Mouse (Mus musculus) forebrain, postnatal 0 days (tissue): ENCODE data around the gene Iqcn. TPM values are rescaled to one million over a fixed set of nuclear protein-coding genes. Genes with fewer than 3 reads are reported as not detected.

ENCODE experiments used
- ATAC-seq: fragments of 200-750 bp; cut with Nextera tagmentation; 2 replicates; pipeline ENCODE4 v1.8.0; 2017; ENCODE audit warnings: mild to moderate bottlenecking, moderate library complexity
- DNase-seq: peaks from one replicate; pipeline ENCODE4 v3.0.0-alpha.2; 2015
- H3K27ac ChIP-seq: fragments of 300-500 bp; sonication (generic); 2 replicates; pipeline ENCODE4 v1.5.1; 2014; ENCODE audit warnings: low read depth, mild to moderate bottlenecking, antibody characterized with exemption, low read length, moderate library complexity, mixed read lengths
- H3K27me3 ChIP-seq: fragments of 300-500 bp; sonication (generic); 2 replicates; pipeline ENCODE4 v1.6.1; 2014; ENCODE audit warnings: mild to moderate bottlenecking, low read length, mixed read lengths; ENCODE audit not compliant: insufficient read depth
- H3K36me3 ChIP-seq: fragments of 300-500 bp; sonication (generic); 2 replicates; pipeline ENCODE4 v1.6.1; 2014; ENCODE audit warnings: mild to moderate bottlenecking, moderate library complexity; ENCODE audit not compliant: insufficient read depth
- H3K4me1 ChIP-seq: fragments of 300-500 bp; sonication (generic); 2 replicates; pipeline ENCODE4 v1.6.1; 2014; ENCODE audit warnings: antibody characterized with exemption; ENCODE audit not compliant: insufficient read depth
- H3K4me2 ChIP-seq: fragments of 300-500 bp; sonication (generic); 2 replicates; pipeline ENCODE4 v1.6.1; 2014; ENCODE audit warnings: low read depth, mild to moderate bottlenecking, moderate library complexity
- H3K4me3 ChIP-seq: fragments of 300-500 bp; sonication (generic); 2 replicates; pipeline ENCODE4 v1.5.1; 2014; ENCODE audit warnings: low read depth, low read length, mixed read lengths
- H3K9ac ChIP-seq: fragments of 300-500 bp; sonication (generic); 2 replicates; pipeline ENCODE4 v1.6.1; 2014; ENCODE audit warnings: mild to moderate bottlenecking
- H3K9me3 ChIP-seq: fragments of 300-500 bp; sonication (generic); 2 replicates; pipeline ENCODE4 v1.6.1; 2016; ENCODE audit warnings: low read length
- CTCF ChIP-seq: sonication (generic); IDR thresholded peaks from 2 replicates; pipeline ENCODE4 v1.5.1; 2016; ENCODE audit warnings: antibody characterized with exemption, control low read depth, low read depth
- WGBS: fragments of 180-500 bp; shearing (Covaris S2); extraction: QIAGEN DNeasy Blood & Tissue Kit; methylation state at CpG from one replicate; pipeline ENCODE4 v1.1.7; 2014; 5-methylcytosine and 5-hydroxymethylcytosine counted together
- polyA plus RNA-seq: library from polyadenylated mRNA; unstranded; fragments of >200 nt; fragmentation: Nextera tagmentation; extraction: Ambion mirVana; gene quantifications from 2 replicates; pipeline ENCODE4 v1.2.1, GENCODE M21; 2015
- total RNA-seq: library from RNA; depleted of rRNA; stranded (reverse); fragments of >200 nt; gene quantifications from 2 replicates; pipeline ENCODE4 v1.2.3, GENCODE M21; 2014

Gene Iqcn
- total and polyA plus RNA-seq, 2 experiments from 2014 or later = 0.08 to 0.33 TPM

GRCm38 (mm10) chr8:70688136-70688535 is 15.1 kb upstream of the Iqcn start:
- H3K36me3 ChIP-seq = no peaks in the 10 kb centered on the region
- no peak for TF ChIP-seq CTCF
- no peaks in the 10 kb centered on the region for H3K27me3 ChIP-seq
- ATAC-seq (no peak), DNase-seq (no peak)
- H3K9me3 ChIP-seq = no peaks in the 10 kb centered on the region
- 95% methylated on average over 3 of the region's 3 CpGs for WGBS
- H3K27ac ChIP-seq = no peak overlapping the region
- no peak overlapping the region for H3K4me2 ChIP-seq
- H3K4me1 ChIP-seq = peaks cover 6% of the 10 kb centered on the region
- no peak overlapping the region for H3K9ac ChIP-seq
- H3K4me3 ChIP-seq = no peak overlapping the region

DNA sequence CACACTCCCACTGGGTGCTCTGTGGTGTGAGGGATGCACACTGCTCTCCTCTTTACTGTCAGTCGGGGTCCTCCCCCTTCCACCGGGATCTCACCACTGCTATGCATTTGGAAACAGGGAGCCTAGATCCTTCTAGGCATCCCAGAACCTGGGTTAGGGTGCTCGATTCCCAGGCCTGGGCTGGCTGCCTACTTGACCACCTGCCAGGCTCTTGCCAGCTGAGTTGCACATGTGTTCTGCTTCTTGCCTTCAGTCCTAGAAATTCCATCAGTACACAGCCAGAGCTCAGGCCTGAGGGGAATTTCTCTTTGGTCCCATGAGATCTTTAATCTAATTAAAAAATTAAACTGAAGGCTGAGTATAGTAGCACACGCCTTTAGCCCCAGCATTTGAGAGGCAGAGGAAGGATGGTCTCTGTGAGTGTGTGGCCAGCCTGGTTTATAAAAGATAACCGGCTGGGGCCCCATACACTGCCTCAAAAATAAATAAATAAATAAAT is 13.3 kb upstream of the Iqcn start:
- H3K27ac ChIP-seq = no peak overlapping the region
- ATAC-seq = no peak

GRCm38 (mm10) chr8:70691230-70691629 is 12.0 kb upstream of the Iqcn start:
- DNase-seq (no peak), ATAC-seq (no peak; the same call in 1 of the 2 replicates)
- H3K36me3 ChIP-seq = no peaks in the 10 kb centered on the region
- peaks cover 6% of the 10 kb centered on the region for H3K4me1 ChIP-seq
- TF ChIP-seq CTCF = no peak
- peak overlapping the region; percentile 50 for H3K27ac ChIP-seq
- peak overlapping the region; percentile 59 for H3K9ac ChIP-seq
- 58% methylated on average over 4 of the region's 4 CpGs for WGBS
- H3K4me3 ChIP-seq = peak overlapping the region; percentile 36
- H3K9me3 ChIP-seq = no peaks in the 10 kb centered on the region
- no peaks in the 10 kb centered on the region for H3K27me3 ChIP-seq
- H3K4me2 ChIP-seq = peak overlapping the region; percentile 63

More for the DNA sequence above, 13.3 kb upstream of the Iqcn start:
- no peak overlapping the region for H3K4me3 ChIP-seq
- H3K9me3 ChIP-seq = no peaks in the 10 kb centered on the region
- peaks cover 6% of the 10 kb centered on the region for H3K4me1 ChIP-seq
- H3K9ac ChIP-seq = no peak overlapping the region
- H3K4me2 ChIP-seq = no peak overlapping the region
- no peaks in the 10 kb centered on the region for H3K36me3 ChIP-seq
- 72% methylated on average over 5 of the region's 5 CpGs for WGBS
- no peak for TF ChIP-seq CTCF
- DNase-seq = no peak
- no peaks in the 10 kb centered on the region for H3K27me3 ChIP-seq

DNA sequence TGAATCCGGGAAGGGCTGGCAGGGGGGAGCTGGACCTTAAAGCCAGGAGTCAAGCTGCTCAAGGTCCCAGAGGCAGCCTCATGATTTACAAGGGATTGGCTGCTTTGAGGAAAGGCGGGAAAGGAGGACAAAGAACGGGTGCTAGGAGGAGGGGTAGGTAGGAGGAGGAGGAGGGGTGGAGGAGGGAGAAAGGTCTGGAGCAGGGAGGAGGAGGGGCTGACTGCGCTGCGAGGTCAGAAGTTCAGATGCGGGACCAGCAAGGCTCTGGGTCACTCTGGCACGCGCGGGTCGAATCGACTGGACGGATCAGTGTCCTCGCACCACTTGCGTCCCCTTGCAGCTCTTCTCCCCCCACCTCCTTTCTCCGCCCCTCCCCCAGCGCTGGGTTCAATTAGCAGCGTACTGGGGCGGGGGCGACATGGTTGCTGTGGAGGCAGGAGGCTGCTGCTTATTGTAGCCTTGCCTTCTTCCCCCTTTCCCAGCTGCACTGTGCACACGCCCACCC is 11.5 kb upstream of the Iqcn start:
- ATAC-seq = peak; percentile 79
- H3K4me2 ChIP-seq = peak overlapping the region; percentile 63
- H3K27me3 ChIP-seq = no peaks in the 10 kb centered on the region
- no peak for TF ChIP-seq CTCF
- H3K36me3 ChIP-seq = no peaks in the 10 kb centered on the region
- peak; percentile 68 for DNase-seq
- WGBS = under 1% methylated on average over 15 of the region's 20 CpGs
- no peaks in the 10 kb centered on the region for H3K9me3 ChIP-seq
- H3K9ac ChIP-seq = peak overlapping the region; percentile 59
- peak overlapping the region; percentile 50 for H3K27ac ChIP-seq
- peaks cover 12% of the 10 kb centered on the region for H3K4me1 ChIP-seq
- peak overlapping the region; percentile 36 for H3K4me3 ChIP-seq

DNA sequence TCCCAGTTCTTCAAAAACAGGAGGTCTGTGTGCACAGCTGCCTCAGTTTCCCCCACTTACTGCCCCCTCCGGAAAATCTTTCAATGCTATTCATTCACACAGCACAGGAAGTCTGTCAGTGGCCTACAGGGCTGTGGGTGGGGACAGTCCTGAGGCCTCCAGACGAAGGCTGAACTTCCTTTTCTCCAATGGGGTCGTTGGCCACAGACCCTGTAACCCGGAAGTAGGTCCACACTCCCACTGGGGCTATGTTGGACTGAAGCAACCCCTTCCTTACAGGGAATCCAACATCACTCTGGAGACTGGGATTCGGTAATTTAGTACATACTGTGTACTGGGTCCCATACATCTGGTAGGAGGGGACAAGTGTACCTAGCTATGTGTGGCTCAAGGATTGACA is 9.6 kb upstream of the Iqcn start:
- Histone ChIP-seq H3K9ac (no peak overlapping the region), H3K27me3 (no peaks in the 10 kb centered on the region), H3K36me3 (no peaks in the 10 kb centered on the region), H3K27ac (no peak overlapping the region), H3K4me3 (no peak overlapping the region), H3K9me3 (no peaks in the 10 kb centered on the region), H3K4me2 (no peak overlapping the region), H3K4me1 (peaks cover 15% of the 10 kb centered on the region)
- no peak for TF ChIP-seq CTCF
- WGBS = 76% methylated on average over 5 of the region's 5 CpGs
- no peak for ATAC-seq
- no peak for DNase-seq

DNA sequence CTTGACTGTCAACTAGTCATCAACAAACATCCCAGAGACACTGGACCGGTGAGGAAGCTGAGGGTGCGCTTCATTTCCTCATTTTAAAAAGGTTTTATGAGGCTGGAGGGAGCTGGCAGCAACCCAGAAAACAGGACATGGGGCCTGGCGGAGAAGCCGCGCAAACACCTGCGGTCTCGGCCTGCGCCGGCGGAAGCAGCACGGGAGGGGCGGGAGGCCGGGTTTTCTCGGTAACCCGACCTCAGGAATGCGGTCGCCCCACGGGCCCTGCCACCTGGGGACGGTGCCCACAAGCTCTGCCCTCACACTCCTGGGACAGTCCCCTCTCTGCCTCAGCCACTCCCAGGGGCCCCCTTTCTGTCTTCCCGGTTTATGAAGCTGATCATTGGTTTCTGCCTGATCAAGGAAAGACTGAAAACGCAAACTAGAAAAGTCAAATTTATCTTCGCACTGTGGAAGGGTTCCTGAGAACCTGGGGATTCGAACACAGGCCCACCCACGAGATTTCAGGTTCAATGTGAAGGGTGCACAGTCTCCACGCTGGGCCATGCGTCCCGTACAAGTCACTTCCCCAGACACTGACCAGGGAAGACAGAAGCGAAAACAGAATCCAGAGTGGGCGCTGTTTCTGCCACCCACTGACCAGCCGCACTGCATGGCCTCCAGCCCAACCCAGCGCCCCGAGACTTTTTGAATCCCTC is 7.8 kb upstream of the Iqcn start:
- ATAC-seq (no peak), DNase-seq (no peak)
- Histone ChIP-seq H3K9me3 (no peaks in the 10 kb centered on the region), H3K4me3 (no peak overlapping the region), H3K27ac (no peak overlapping the region), H3K9ac (no peak overlapping the region), H3K4me2 (no peak overlapping the region), H3K4me1 (peaks cover 15% of the 10 kb centered on the region), H3K36me3 (no peaks in the 10 kb centered on the region), H3K27me3 (no peaks in the 10 kb centered on the region)
- 42% methylated on average over 32 of the region's 32 CpGs for WGBS
- no peak for TF ChIP-seq CTCF
